Mouse (Mus musculus) left cerebral cortex, adult 8-10 months (tissue): Measurements from ENCODE around the gene Cfap97d2. TPM values are rescaled to one million over a fixed set of nuclear protein-coding genes. Genes with fewer than 3 reads are reported as not detected.
A peak's percentile ranks its signal among the peaks of the same experiment; 100 is the strongest.

Source experiments
- DNase-seq, 2 experiments: peaks; one replicate each; pipeline ENCODE4 v3.0.0; 2022; ENCODE audit warnings: low spot score in 2 of 2
- total RNA-seq, 4 experiments: library from RNA; stranded (reverse); gene quantifications; 2 replicates each; pipeline ENCODE4 v1.2.4; 2022

Gene Cfap97d2
- total RNA-seq, 4 experiments from 2014 or later, result 1.1 to 2.6 (median 2.0) TPM

- DNase-seq, result no peak
Observed at GRCm38 (mm10) chr8:13687101-13687717, 18.5 kb upstream of the Cfap97d2 start.

DNA sequence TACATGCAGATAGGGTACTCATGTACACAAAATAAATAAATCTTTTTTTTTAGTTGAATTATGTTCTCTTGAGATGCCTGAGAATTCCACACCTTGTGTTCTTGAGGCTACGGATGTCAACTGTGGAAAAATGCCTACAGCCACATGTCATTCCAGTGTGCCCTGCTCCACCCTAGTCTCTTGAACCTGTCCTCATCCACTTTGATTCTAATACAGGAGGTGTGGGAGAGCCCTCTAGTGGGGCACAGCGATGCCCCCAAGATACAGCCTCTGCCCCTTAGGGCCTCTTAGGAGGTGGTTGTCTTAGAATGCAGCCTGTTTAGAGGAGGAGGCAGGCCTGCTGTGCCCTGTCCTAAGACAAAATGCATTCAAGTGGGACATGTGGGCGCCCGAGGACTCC, 17.7 kb upstream of the Cfap97d2 start:
- no peak for DNase-seq

DNA sequence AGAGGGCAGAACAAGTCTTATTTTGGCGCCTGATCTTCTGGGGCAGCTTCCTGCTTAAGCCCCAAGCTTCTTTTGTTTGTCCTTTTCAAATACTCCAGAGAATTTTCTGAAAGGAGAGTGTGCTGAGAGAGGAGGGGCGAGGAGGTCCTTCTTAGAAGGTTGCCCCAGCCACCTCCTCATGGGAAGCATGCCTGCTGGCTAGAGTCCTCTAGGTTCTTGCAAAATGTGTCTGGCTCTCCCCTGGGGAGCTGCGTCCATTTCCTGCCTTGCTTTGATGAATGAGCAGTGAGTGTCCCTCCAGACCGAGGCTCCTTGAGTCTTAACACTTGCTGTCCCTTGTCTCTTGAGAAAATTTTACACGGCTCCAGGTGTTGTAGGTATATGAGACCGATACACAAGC, 17.2 kb upstream of the Cfap97d2 start:
- DNase-seq, result no peak

DNA sequence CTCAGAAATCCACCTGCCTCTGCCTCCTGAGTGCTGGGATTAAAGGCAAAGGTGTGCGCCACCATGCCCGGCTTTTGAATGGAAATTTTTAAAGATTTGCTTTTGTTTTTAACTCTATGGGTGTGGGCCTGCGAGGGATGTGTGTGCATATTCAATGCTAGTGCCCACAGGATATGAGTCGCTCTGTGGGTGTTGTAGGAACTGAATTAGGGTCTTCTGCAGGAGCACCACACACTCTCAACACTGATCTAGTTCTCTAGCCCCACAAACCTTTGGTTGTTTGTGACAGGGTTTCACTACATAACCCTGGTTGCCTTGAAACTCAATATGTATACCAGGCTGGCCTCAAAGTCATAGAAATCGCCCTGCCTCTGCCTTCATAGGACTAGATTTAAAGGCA, 16.4 kb upstream of the Cfap97d2 start:
- no peak for DNase-seq

DNA sequence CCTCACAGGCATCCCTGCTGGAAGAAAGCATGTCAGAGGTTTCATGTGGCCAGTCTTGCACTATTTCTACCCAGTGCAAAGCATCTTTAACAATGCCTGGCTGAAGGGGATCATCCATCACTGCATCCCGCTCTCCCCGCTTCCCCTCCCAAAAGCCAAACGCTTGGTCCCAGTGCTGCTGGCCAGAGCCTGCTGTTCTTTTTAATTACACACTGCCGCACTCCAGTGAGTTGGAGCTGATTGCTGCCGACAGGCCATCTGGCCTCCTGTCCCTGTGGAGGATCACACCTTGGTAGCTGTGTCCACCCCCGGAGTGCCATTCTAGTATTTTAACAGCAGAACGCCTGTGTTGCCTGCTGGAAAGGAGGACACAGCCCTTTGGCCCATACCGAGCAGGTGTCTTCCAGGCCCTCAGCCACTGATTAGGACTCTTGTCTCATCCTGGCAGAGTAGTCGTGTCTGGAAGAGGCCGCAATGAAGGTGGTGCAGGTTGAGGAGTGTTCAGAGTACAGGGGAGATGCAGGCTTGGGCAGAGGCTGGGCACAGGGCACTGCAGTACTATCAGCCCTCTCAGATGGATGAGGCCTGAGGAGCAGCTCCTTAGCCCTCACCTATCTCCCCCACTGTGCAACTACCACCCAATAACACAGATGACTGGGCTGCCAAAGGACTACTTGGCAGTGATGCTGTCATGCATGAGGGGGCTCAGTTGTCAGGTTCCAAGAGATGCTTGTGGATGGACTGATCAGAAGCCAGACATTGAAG, 13.2 kb upstream of the Cfap97d2 start:
- no peak for DNase-seq

DNA sequence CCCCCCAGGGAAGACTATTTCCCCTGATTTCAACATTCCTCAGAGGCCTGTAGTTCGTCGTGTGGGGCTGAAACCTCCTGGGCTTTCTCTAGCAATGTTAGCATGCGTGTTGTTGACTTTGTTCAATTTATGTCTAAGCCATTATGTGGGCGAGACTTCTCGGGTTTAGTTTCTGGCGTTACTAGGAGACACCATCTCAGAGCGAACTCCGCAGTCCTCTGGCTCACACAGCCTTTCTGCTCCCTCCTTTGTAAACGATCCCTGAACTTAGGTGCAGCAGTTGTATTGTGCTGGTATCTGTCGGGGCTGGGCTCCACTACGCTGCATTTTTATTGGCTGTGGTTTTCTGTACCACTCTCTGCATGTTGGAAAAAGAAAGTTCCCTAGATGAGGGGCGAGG, 11.0 kb upstream of the Cfap97d2 start:
- no peak for DNase-seq

- DNase-seq, result no peak
Observed at GRCm38 (mm10) chr8:13695203-13695867, 10.4 kb upstream of the Cfap97d2 start.

- no peak for DNase-seq
Observed at GRCm38 (mm10) chr8:13696157-13696556, 9.5 kb upstream of the Cfap97d2 start.

GRCm38 (mm10) chr8:13697196-13697595, 8.5 kb upstream of the Cfap97d2 start:
- DNase-seq, result no peak

- no peak for DNase-seq
Observed at GRCm38 (mm10) chr8:13697681-13698080, 8.0 kb upstream of the Cfap97d2 start.

- DNase-seq, result no peak
Observed at GRCm38 (mm10) chr8:13698281-13698680, 7.4 kb upstream of the Cfap97d2 start.

DNA sequence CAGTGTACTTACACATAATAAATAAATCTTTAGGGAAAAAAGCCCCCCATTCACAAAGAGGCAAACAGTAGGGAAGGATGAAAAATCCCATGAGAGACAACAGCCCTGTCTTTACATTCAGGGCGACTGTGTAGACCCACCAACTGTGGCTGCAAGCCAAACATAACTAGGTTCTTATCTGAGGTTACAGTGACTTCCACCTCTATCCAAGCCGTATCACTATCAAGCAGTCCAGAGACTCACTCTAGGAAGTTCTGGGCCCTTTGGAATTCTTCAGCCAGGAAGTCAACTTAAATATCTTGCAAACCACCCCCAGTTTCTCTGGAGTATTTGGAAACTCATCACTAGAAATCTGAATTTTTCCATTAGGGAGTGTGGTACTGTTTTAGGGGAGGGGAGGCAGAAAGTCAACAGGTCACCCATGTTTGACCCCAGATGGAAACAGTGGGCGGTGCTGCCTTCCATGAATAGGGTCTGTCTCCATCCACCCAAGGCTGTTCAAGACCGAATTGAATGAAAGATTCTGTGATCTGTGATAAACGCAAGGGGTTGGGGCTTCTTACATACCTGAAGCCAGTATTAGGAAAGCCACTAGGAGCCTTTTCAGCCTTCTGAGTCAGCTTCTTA, 6.3 kb upstream of the Cfap97d2 start:
- DNase-seq, result no peak

DNA sequence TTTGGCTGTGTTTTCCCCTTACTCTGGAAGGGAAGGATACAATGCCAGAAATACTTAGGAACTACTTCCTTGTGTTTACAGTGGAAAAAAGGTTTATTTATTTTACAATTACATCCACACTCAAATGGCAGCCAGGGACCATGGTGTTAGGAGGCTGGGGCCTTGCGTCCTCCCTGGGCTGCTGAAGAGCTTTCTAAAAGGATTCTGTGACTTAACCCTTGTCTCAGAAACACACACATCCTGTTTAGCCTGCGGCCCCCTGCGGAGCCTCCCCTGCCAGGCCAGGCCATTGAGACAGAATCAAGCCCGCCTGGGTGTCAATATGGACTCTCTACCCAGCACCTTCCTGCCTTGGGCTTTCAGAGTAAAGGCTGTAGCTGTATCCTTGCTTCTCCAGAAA, 2.9 kb upstream of the Cfap97d2 start:
- DNase-seq, result no peak

- DNase-seq, result no peak
Observed at GRCm38 (mm10) chr8:13703756-13704155, 1.9 kb upstream of the Cfap97d2 start.

DNA sequence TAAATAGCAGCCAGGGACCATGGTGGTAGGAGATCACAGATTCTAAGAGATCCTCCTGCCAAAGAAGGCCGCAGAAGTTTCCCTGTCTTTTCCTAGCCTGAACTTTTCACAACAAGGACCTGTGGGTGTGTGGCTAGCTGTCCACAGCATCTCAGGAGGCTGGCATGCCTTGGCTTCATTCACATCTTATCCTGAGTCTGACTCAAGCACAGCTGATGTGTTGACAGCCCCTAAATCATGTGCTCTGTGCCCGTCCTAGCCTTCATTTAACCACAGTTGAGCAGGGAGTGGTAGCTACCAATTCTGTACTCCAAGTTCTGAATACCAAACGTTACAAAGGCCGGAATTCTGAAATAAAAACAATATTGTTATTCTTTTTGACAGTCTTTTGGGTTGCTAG, 1.4 kb upstream of the Cfap97d2 start:
- no peak for DNase-seq

- no peak for DNase-seq
Observed at GRCm38 (mm10) chr8:13706918-13707317, 1.2 kb downstream of the Cfap97d2 start.

GRCm38 (mm10) chr8:13708514-13708913, 2.8 kb downstream of the Cfap97d2 start:
- DNase-seq, result no peak

GRCm38 (mm10) chr8:13718980-13719379, 13.3 kb downstream of the Cfap97d2 start:
- no peak for DNase-seq

DNA sequence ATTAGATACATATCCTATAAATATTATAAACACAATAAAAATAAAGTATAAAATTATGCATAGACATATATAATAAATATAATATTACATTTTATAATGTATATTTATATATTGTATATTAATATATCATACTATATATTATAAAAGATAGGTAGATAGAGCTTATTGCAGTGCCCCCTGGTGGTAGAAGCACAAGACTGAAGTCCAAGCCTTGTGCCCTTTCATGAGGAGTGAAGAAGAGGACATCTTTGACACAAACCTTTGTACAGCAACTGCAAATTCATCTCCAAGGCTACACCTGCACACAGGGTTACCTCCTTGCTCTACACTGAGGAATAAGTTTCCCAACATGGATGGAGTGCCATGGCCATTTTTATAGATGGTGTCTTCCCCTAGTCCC, 20.0 kb downstream of the Cfap97d2 start:
- peak in 1 of 2 experiments; percentile 9 for DNase-seq

DNA sequence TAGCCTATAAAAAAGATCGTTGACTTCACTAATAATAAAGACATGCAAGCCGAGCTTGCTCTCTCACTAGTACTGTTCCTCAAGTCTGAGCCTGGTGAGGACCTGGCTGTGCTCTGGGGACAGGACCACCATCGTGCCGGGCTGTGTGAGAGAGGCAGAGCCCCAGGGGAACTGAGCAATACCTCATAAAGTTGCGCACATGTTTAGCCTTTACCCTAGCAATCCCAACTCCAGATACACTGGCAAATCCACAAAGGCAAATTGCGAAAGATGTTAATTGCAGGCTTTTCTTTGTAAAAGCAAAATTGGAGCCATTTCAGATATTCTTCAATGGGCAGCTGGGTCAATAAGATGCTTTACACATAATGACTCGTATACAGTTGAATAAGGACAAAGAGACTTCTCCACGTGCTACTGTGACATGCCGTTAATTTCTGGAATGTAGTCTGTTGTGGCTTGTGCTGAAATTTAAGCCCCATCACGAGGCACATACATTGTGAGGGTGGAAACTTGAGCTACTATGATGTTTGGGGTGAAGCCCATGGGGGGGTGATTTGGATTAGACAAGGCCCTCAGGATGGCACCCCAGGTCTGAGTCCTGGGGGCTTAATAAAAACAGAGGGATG, 21.9 kb downstream of the Cfap97d2 start:
- no peak for DNase-seq

- peak in 1 of 2 experiments; percentile 14 for DNase-seq
Observed at GRCm38 (mm10) chr8:13740323-13740770, 34.7 kb downstream of the Cfap97d2 start.
